Mouse (Mus musculus): ENCODE data around the gene 1810043G02Rik.

- TF ChIP-seq CTCF (IDR thresholded peaks at IDR 0.05; ENCODE audit: low read depth, low read length) (no peak), EP300 (IDR thresholded peaks at IDR 0.05; ENCODE audit: insufficient read depth, low read depth, low read length) (no peak)
Observed at GRCm38 (mm10) chr10:78019291-78019690, 41.0 kb downstream of the 1810043G02Rik start.

All from ES-Bruce4 (cell line).